Mouse (Mus musculus): ENCODE results near the gene Ppp2r3a.

DNA sequence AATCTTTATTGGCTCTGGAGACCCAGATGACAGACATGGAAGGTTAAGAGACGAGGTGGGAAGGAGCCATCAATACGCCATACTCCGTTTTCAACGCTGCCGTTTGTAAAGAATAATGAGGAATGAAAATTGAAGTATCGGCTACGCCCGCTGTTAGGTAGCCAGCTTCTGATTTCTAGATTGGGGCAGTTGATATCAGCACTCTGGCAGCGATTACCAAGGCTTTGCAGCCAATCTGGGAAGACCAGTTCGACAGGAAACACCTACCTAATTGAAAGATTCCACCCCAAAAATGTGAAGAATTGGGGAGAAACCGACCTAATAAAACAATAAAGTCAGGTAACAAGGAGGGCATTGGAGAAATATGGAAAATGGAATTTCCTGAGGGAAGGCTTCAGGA lies 38.2 kb upstream of the Ppp2r3a start:
- TF ChIP-seq CTCF (IDR thresholded peaks at IDR 0.05; ENCODE audit: extremely low read depth, insufficient read depth, insufficient read length, insufficient replicate concordance), result no peak
- no peak for TF ChIP-seq POLR2A (IDR thresholded peaks at IDR 0.05; ENCODE audit: low read depth, low read length)

All from spleen, adult 2 months (tissue).